Mouse (Mus musculus) myocyte (in vitro differentiated cells): ENCODE data around the gene Aqp7.

Experiments used
- CEBPB ChIP-seq: IDR thresholded peaks from 2 replicates; pipeline ENCODE4 v1.6.1; 2011; ENCODE audit warnings: mild to moderate bottlenecking, moderate library complexity; ENCODE audit not compliant: poor library complexity, insufficient read depth, severe bottlenecking
- MYOG ChIP-seq, 3 experiments: IDR thresholded peaks; one replicate each; pipeline ENCODE4 v1.6.1; 2011; ENCODE audit warnings: control low read depth in 2 of 3, low read depth in 2 of 3, mild to moderate bottlenecking in 2 of 3; ENCODE audit not compliant: insufficient read length in 2 of 3, control insufficient read depth in 1 of 3, insufficient read depth in 1 of 3
- POLR2A ChIP-seq: IDR thresholded peaks from one replicate; pipeline ENCODE4 v1.6.1; 2011; ENCODE audit warnings: low read depth, mild to moderate bottlenecking, control low read depth, moderate library complexity; ENCODE audit not compliant: insufficient read length
- TCF3 ChIP-seq: IDR thresholded peaks from one replicate; pipeline ENCODE4 v1.6.1; 2011; ENCODE audit warnings: low read depth, control low read depth; ENCODE audit not compliant: insufficient read length
- USF1 ChIP-seq: IDR thresholded peaks from one replicate; pipeline ENCODE4 v1.6.1; 2011; ENCODE audit warnings: low read depth, mild to moderate bottlenecking, control low read depth, moderate library complexity

DNA sequence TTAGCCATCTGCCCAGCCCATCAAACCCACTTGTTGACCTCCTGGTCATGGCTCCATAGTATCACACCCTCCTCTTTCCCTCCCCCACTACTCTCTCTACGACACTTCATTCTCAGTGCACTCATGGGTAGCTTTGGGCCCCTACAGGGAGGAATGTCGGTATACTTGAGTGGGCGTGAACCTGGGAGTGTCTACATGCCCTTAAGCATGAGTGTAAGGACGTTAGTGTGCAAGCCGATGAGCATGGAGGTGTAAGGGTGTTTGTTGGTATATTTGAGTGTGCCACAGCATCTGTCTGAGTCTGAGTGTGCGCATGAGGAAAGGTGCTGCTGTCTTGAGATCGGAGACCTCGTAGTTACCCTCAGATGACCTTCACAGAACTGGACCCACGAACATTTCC lies 39.0 kb upstream of the Aqp7 start:
- no peak for TF ChIP-seq POLR2A
- no peak for TF ChIP-seq CEBPB
- no peak for TF ChIP-seq MYOG (IDR thresholded peaks at IDR 0.05; ENCODE audit: control insufficient read depth in 1 of 3, insufficient read depth in 1 of 3, insufficient read length in 2 of 3, low read depth in 2 of 3)
- TF ChIP-seq USF1 = no peak
- TF ChIP-seq TCF3 = no peak
